Mouse (Mus musculus) natural killer cell, adult 2 months (primary cell): ENCODE results near the gene Abcb11.
"Not testable (repeated sequence)": the region's sequence is repeated elsewhere in the genome, so short reads cannot be mapped to it uniquely, and the experiment has no call there.

Experiments used
- DNase-seq, 2 experiments: peaks; one replicate each; pipeline ENCODE4 v3.0.0; 2022; ENCODE audit warnings: low spot score in 2 of 2

Gene Abcb11

DNA sequence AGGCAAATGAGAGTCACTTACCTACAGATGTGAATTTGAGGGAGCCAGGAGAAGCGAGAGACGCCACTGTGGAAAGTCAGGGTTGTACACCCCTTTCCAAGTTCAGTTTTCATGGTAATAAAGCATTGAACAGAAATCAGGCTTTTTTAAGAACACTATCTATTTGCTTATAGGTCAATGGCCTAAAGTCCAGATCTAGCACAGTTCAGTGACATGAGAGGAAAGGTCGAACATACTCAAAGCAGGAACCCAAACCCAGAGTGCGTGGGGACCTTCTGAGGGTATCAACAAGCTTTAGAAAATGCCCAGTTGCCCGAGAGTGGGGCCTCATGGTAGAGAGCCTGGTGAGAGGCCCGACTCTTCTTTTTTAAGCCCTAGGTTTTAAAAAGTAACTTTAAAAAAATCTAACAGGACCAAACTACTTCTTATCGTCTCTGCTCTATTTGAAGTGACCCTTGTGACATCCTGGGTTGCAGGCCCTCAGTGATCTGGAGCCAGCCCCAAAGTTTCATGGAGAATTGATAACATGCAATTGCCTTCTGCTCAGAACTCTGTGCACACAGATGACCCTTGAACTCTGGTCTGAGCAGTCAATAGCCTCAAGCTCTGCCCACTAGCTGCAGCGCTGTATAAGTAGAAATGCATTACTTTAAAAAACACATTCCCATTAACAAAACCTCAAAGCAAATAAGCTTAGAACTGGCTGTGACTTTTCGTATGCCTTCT, at the start of gene Abcb11:
Gene Abcb11, minus strand, starts transcription at position 121 of the 726 bp plus-strand sequence.
- no peak for DNase-seq

DNA sequence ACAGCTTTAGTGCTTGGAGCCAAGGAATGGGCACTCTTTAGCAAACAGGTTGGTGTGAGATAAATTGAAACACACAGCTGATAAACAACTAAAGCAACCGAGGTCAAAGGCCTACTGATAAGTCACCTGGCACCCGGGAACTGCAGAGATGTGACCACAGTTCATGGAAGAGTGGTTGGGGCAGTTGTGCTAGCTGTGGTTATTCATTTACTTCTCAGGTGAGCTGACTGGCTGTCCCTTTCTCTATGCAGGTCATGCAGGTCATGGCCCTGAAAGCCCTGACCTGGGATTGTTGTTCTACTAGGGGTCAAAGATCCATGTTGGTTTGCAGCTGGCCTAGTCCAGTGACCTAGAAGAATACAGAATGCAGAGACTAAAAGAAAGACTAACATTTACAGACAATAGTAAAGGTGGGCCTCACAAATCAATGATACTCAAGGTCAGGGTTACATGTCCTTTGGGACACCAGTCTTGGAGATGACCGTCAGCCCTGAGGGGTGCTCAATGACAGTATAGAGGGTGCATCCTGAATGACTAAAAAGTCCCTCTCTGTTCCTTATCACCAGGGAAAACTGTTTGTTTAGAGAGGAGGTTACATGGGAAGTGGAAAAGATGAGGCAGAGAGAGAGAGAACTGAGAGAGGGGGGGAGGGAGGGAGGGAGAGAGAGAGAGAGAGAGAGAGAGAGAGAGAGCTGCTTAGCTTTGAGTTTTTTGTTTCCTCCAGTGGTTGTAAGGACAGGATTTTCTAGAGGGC, 43.9 kb upstream of the Abcb11 start:
- DNase-seq = no peak

DNA sequence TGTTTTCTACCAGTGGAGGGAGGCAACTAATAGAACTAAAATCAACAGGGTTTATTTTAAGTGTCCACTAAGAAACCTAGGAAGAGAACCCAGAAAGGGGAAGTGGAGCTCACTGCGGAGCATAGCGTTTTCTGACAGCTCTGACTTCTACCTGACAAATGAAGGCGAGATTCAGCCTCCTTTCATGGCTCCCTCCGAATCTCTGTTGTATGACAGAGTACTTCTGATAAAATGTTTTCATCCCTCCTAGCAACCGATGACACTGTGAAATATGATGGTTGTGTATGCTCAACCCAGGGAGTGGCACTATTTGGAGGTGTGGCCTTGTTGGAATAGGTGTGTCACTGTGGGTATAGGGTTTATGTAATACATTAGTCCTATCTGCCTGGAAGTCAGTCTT, 40.4 kb upstream of the Abcb11 start:
- no peak for DNase-seq

DNA sequence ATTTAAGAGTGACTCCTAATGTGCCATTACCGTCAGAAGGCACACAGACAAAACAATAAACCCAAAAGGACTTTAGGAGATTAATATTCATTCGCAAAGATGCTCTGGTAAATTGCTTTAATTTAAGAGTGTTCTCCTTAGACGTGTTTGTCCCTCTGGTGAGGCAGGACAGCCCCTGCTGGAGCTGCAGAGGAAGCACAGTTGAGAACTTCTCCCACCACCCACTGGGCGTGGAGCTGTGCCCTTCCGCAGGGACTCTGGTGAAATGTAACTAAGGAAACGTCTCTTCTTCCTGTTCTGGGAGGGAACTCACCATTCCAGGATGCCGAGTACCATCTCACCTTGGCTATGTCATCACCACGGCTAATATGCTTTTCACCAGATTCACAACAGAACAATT, 39.3 kb upstream of the Abcb11 start:
- no peak for DNase-seq

DNA sequence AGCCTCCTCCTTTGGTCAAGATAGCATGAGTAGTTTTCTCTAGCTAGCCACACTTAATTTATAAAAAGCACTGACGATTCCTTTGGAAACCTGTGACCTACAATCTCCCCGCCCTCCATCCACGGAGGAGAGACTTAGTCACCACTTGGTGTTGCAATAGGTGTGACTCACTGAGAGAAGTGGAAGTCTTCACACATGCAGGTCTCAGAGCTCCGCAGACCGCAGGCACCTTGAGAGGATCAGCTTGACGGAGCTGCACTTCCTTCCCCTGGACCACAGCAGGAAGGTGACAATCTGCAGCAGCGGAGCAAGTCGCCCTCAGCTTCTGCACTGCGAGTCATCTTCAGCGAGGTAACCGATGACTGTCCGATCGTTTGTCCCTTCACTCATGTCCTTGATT, 37.9 kb upstream of the Abcb11 start, which contains the start of gene Dhrs9:
Gene Dhrs9, plus strand, starts transcription at position 165 of the 400 bp plus-strand sequence.
- peak; percentile 73 to 81 for DNase-seq

DNA sequence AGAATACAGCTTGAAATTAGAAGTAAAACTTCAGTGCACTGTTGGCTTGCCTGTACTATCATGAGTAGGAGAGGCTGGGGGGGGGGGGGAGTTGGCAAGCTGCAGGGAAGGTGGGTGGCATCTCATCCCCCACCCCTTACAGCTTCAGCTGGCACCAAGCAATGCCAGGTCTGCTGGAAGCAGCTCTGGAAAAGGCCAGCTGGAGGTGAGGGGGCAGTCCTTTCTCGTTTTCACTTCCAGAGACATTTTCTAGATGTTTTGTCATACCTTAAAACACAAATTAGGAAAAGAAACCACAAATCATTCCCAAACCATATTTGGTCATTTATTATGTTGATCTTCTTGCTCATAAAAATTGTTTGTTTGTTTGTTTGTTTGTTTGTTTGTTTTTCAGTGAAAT, 37.4 kb upstream of the Abcb11 start:
- DNase-seq = no peak

DNA sequence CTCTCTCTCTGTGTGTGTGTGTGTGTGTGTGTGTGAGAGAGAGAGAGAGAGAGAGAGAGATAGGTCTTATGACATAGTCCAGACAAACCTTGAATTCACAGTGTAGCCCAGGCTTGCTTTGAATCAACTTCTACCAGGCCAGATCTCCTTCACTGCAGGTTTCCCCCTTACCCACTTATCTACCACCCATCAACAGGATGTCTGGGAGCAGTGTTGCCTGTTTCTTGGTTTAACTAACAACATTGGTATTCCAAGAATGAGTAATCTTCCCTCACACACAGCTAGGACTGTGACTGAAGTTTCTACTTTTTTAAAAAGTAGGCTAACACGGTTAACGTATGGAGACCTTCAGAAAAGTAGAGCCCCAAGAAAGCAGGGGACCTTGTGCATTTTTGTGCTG, 34.4 kb upstream of the Abcb11 start:
- DNase-seq = no peak

DNA sequence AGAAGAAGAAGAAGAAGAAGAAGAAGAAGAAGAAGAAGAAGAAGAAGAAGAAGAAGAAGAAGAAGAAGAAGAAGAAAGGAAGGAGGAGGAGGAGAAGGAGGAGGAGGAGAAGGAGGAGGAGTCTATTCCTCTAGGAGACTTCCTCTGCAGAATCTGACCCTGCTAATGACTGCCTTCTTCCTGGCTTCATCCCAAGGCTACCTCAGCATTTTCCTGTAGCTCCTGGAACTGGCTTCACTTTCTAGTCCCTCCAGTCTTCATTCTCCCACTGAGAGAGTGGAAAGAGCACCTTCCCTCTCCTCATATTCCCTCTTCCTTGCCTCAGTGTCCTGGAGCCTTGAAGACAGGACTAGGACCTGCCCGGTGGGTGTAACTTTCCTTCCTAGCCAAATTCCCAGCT, 22.9 kb upstream of the Abcb11 start:
- no peak for DNase-seq

DNA sequence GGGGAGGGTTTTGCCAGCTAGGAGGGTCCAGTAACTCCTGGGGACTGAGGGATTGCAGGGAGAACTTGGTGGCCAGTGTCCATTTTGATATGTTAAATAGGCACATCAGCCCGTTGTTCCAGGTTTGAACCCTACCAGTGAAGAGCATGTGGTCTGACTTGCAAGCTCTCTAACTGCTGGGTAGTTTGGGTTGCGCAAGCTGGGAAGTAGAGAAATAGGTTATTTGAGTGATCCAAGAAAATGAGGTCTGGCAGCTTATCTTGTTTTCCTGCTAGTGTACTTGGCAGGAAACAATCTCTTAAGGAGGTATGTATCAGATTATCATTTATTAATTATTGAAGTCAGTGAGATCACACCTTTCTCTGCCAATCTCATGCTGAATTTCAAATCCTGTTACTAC, 22.4 kb upstream of the Abcb11 start:
- DNase-seq = no peak

DNA sequence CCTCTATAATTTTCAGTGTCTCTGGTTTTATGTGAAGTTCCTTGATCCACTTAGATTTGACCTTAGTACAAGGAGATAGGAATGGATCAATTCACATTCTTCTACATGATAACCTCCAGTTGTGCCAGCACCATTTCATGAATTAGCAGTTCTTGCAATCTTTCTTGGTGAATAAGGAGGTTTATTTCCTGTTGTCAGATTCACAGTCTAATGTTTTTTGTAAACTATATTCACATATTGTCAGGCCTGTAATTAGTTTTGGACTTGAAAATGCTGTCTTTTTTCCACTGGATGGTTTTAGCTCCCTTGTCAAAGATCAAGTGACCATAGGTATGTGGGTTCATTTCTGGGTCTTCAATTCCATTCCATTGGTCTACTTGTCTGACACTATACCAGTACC, 13.0 kb upstream of the Abcb11 start:
- not testable (repeated sequence) for DNase-seq

DNA sequence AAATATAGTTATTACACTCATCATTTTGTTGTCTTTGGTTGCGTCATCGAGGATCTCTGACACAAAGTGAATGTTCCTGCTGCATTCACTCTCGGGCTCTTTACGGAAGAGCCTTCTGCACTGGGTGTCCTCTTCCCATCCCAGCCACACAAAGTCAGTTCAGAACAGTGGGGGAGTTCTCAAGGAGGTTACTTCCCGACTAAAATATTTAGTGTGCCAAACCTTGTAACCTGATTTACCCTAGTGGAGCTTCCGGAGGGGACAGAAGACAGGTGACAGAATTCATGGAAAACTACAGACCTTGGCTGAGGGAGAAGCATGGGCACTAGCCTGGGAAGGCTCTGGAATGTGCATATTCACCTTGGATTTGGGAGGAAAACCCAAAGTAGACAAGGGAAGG, 910 bp downstream of the Abcb11 start:
- no peak for DNase-seq

DNA sequence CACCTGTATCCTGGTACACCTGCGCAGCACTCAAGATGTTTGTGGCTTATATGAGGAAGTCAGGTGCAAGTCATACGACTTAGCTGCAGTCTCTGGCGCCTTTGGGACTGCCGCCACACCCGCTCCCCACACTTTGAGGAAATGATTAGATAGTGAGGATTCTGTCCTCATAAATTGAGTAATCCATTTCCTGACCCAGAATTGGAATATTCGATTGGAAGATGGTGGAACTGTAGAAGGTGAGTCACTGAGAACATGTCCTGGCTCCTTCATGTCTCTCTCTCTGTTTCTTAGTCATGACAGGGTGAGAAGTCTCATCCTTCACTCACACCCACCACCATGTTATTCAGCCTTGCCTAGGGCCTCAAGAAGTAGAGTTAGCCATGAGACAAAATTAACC, 10.9 kb downstream of the Abcb11 start:
- not testable (repeated sequence) for DNase-seq

DNA sequence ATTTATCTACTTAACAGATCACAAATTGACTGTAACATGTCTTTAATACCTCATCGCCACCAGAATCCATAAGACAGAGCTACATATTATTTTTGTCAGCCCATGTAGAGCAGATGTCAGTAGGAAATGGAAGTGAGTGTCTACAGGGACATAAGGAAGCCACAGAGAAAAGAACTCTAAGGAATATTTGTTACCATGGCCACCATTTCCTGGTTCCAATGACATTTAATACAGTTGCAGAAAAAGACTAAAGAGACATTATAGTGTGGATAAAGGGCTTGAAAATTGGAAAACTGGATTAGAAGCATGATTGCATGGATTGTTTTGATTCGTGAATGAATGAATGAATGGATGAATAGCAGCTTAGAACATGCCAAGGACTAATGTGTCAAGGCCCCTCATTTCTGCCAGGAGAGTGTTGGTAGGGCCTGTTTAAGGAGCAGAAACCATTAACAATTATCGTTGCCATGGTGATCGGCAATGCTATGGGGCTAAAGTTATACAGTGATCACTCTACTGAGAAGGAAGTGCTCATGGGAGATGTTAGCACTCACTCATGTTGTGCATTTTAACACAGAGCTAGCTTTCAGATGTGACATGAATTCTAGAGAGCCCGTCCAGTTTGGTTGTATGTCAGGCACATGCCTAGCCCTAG, 13.8 kb downstream of the Abcb11 start:
- no peak for DNase-seq

DNA sequence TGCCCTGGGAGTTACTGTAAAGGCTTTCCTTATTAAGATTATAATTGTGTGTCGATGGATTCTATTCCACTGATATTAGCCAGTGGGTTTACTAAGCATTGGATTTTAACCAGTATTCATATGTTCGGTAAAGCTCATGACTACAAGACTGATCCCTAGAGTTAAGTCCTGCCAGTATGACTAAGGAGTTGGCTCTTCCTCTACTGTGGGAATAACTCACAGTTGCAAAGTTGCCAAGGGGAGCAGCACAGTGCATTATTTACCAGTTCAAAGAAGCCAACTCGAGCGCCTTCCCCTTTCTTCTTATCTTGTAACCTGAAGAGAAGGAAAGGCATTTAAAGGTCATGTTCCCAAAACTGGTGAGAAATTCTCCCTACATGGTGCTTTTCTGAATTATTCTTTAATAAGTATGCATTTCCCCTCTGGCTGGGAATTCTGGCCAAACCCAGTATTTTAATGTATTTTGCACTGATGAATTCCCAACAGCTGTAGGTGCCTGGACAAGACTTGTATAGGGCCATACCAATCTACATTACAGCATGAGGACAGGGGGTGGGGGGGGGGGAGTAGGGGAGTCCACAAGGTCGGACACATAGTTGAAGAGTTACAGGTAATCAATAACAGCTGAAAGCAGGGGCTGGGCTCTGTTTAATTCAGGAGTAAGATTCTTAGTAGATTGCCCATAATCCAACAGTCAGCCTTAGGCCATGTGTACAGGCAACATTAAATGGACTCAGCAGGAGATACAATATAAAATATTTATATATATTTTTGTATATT, 17.3 kb downstream of the Abcb11 start:
- DNase-seq = no peak

DNA sequence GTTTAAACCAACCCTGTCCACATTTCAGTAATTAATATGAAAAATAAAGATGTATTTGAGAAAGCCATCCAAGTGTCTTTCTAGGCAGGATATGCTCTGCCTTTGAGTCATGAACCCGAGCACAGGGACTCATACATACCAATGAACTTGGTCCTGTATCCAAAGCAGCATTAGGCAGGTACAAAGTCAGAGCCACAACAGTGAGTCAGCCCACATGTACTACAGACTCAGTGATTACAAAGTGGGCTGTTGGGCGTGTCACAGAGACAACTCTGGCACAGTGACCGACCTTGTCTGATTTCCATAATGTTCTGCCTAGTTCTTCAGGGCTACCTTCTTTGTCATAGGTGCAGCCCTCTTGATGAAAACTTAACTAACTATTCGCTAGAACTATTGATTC, 19.4 kb downstream of the Abcb11 start:
- DNase-seq = no peak

DNA sequence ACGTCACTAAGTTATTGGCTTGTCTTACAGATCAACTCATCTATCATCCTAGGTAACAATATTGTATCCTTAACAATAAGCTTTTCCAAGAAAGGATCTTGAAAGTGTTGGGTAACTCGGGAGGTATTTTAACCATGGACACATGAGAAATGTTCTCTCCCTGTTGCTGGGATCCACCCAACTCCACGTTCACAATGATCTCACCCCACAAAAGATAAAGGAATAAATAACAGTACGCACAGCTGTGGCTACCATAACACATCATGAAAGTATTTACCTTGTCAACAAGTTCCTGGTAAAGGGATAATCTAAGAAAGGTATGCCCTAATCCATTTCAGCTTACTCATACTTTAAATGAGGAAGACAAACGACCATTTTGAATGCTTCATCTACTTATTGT, 21.0 kb downstream of the Abcb11 start:
- no peak for DNase-seq

DNA sequence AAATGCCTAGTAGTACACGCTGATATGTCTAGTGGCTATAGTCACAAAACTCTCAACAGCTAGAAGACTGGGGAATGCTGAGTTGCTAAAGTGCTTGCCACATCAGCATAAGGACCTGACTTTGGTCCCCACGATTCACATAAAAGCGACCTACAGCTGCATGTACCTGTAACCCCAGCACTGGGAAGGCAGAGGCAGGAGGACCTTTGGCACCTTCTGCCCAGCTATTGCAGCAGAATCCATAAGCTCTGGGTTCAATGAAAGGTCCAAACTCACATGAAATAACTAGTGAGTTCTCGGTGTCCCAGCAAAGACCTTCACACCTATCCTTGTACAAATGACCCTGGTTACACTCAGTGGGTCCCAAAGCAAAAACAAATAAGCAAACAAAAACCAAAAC, 31.1 kb downstream of the Abcb11 start:
- DNase-seq = no peak

DNA sequence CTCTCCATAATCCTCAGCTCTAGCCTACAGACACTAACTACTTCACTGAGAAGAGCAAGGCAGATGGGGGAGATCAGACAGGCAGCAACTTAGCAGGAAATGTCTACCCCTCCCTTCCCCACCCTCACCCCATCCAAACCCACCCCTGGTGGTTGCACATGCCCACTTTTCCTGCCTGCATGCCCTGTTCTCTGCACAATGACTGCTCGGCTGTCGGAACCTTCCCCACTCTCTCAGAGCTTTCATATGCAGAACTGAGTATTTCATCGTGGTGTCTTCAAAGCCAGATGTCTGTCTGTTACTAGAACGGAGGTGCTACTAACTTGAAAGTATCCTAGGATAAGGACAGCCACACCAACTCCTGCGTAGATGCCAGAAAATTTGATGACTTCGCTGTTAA, 34.3 kb downstream of the Abcb11 start:
- DNase-seq = no peak

DNA sequence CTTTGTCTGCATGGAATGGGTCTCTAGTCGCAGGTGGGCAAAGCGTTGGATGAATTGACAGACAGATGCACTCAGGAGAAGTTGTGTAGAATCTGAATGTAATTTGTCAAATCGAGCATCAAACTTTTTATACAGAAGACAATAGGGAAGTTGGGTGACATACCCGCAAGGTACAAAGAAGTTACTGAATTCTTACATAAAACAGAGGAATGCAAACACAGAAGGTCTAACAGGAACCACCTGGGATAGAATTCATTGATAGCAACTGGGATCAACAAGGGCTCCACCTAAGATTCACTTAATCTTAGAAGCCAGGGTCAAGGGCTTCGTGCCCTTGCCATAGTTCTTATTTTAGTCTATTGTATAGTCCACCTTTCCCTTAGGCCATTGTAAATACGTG, 41.8 kb downstream of the Abcb11 start:
- DNase-seq = not testable (repeated sequence)

DNA sequence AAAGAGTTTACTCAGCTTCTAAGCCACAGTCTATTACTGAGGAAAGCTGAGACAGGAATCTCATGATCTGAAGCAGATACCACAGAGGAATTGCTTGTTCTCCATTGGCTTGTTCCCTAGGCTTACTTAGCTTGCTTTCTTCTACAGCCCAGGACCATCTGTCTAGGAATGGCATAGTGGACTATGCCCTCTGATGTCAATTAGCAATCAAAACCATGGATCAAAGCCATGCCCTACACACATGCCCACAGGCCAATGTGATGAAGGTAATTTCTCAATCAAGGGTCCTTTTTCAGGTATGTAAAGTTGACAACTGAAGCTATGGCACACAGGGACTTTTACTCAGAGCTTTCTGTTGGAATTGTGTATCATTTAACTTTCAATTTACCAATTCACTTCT, 47.9 kb downstream of the Abcb11 start:
- no peak for DNase-seq

DNA sequence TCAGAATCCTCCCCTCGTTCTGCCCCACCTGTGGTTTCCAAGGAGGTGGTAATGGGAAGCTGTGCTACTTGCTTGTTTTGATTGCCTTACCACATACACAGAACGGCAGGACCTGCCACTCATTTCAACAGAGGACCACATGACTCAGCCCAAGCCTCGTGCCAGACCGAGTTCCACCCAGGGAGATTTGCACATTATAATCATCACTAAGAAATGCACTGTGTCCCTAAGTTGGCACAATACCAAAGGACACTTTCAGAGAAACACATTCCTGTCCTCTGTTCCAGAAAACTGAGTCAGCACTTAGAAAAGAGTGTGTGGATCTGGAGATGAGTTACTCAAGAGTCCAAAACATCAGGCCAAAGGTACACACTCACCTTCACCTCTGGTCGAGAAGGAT, 53.4 kb downstream of the Abcb11 start:
- no peak for DNase-seq

DNA sequence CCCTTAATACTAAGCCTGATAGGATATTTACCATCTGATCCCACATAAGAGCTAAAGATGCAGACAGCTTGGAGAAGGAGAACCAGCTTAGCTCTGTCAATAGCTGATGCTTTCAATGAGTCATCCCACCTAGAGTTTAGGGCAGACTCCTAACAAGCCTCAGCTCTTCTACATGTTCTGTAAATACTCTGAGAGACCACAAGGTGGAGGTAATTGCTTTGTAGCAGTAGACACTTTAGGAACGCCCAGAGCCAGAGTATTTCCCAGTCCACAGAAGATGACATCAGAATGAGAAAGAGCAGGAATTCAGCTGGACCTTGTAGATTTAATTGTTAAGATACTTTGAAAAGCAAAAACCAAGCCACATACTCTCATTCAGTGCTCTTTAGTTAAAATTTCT, 66.5 kb downstream of the Abcb11 start:
- no peak for DNase-seq
